Mouse (Mus musculus): ENCODE results near the gene Mrgprd.

Mrgprd gene

GRCm38 (mm10) chr7:145314785-145315411 is at the start of gene Mrgprd:
Gene Mrgprd (plus strand): TSS chr7:145314835.
- no peak for DNase-seq (ENCODE audit: low spot score)

- DNase-seq (ENCODE audit: low spot score), result no peak
These were observed 48.6 kb upstream of the Mrgprd start for GRCm38 (mm10) chr7:145266011-145266410.

GRCm38 (mm10) chr7:145268890-145269289 is 45.7 kb upstream of the Mrgprd start:
- DNase-seq (ENCODE audit: low spot score), result peak; percentile 20

- DNase-seq (ENCODE audit: low spot score), result no peak
These were observed 43.7 kb upstream of the Mrgprd start for GRCm38 (mm10) chr7:145270955-145271354.

GRCm38 (mm10) chr7:145275488-145275887 is 39.1 kb upstream of the Mrgprd start:
- DNase-seq (ENCODE audit: low spot score), result no peak

GRCm38 (mm10) chr7:145281396-145281795 is 33.2 kb upstream of the Mrgprd start:
- DNase-seq (ENCODE audit: low spot score), result no peak

- peak; percentile 26 for DNase-seq (ENCODE audit: low spot score)
These were observed 31.6 kb upstream of the Mrgprd start for GRCm38 (mm10) chr7:145283041-145283440.

GRCm38 (mm10) chr7:145283487-145284187 is 31.0 kb upstream of the Mrgprd start, which contains the start of gene Tpcn2:
Gene Tpcn2 (minus strand): TSS chr7:145284011.
- DNase-seq (ENCODE audit: low spot score), result peak; percentile 92

GRCm38 (mm10) chr7:145284293-145284692 is 30.3 kb upstream of the Mrgprd start:
- no peak for DNase-seq (ENCODE audit: low spot score)

GRCm38 (mm10) chr7:145285476-145285875 is 29.2 kb upstream of the Mrgprd start:
- DNase-seq (ENCODE audit: low spot score), result no peak

GRCm38 (mm10) chr7:145287410-145287809 is 27.2 kb upstream of the Mrgprd start:
- no peak for DNase-seq (ENCODE audit: low spot score)

- no peak for DNase-seq (ENCODE audit: low spot score)
These were observed 25.3 kb upstream of the Mrgprd start for GRCm38 (mm10) chr7:145289302-145289701.

- DNase-seq (ENCODE audit: low spot score), result no peak
These were observed 22.8 kb upstream of the Mrgprd start for GRCm38 (mm10) chr7:145291847-145292246.

- no peak for DNase-seq (ENCODE audit: low spot score)
These were observed 21.9 kb upstream of the Mrgprd start for GRCm38 (mm10) chr7:145292726-145293125.

GRCm38 (mm10) chr7:145293859-145294258 is 20.8 kb upstream of the Mrgprd start:
- no peak for DNase-seq (ENCODE audit: low spot score)

GRCm38 (mm10) chr7:145298666-145299490 is 15.8 kb upstream of the Mrgprd start:
- no peak for DNase-seq (ENCODE audit: low spot score)

GRCm38 (mm10) chr7:145299562-145300320 is 14.9 kb upstream of the Mrgprd start:
- no peak for DNase-seq (ENCODE audit: low spot score)

GRCm38 (mm10) chr7:145300321-145301007 is 14.2 kb upstream of the Mrgprd start, which contains the start of gene Mrgprf:
Gene Mrgprf (plus strand): TSS chr7:145300828.
- no peak for DNase-seq (ENCODE audit: low spot score)

- DNase-seq (ENCODE audit: low spot score), result no peak
These were observed 13.7 kb upstream of the Mrgprd start for GRCm38 (mm10) chr7:145301008-145301340.

GRCm38 (mm10) chr7:145301341-145302005 is 13.2 kb upstream of the Mrgprd start:
- no peak for DNase-seq (ENCODE audit: low spot score)

Data from yolk sac, embryonic 10.5 days (tissue).